Mouse (Mus musculus): Measurements from ENCODE around the gene Cth. TPM values are rescaled to one million over a fixed set of nuclear protein-coding genes. Genes with fewer than 3 reads are reported as not detected.

Cth gene
- total RNA-seq, 2 experiments from 2014 or later: 5.9 to 7.2 TPM

DNA sequence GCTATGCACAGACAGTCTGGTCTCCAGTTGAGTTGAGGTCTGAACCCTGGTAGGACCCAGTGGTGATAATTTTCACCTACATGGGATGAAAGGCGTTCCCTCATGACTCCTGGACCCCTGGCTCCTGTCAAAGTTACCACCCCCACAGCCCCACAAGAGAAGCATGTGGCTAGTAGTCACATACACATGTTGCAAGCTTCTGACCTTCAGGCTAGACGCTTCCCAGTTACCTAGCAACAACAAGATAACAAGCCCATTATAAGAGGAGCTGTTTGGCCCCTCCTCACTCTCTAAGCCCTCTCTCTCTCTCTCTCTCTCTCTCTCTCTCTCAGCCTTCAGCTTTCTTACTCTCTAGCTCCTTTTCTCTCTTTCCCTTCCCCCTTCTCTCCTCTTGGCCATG is 76.4 kb downstream of the Cth start:
- no peak for DNase-seq (ENCODE audit: low spot score in 2 of 2)
- intact Hi-C loops (cut with DNase I): no loop called here

- intact Hi-C loops (cut with DNase I): no loop called here
- no peak for DNase-seq (ENCODE audit: low spot score in 2 of 2)
These were observed 77.3 kb downstream of the Cth start for GRCm38 (mm10) chr3:157847338-157848284.

Other genes with a start within 250 kb of the Cth start
- 100 to 1,000 TPM; 101 to 104 TPM for gene Ankrd13c, start 22.2 kb upstream of the Cth start, total RNA-seq (2021)
- 100 to 1,000 TPM; 120 to 220 TPM for gene Srsf11, start 111.6 kb upstream of the Cth start, total RNA-seq (2021)
- 10 to 100 TPM; 27.4 to 30.0 TPM for gene Lrrc40, start 111.6 kb upstream of the Cth start, total RNA-seq (2021)

All from left cerebral cortex, postnatal 36 days (tissue).